Mouse (Mus musculus): ENCODE results near the gene Hnrnpf. TPM values are rescaled to one million over a fixed set of nuclear protein-coding genes. Genes with fewer than 3 reads are reported as not detected.

Hnrnpf gene
- polyA plus RNA-seq (2015; fragmentation: Nextera tagmentation; extraction: Ambion mirVana), result 528 and 599 TPM in 2 replicates

DNA sequence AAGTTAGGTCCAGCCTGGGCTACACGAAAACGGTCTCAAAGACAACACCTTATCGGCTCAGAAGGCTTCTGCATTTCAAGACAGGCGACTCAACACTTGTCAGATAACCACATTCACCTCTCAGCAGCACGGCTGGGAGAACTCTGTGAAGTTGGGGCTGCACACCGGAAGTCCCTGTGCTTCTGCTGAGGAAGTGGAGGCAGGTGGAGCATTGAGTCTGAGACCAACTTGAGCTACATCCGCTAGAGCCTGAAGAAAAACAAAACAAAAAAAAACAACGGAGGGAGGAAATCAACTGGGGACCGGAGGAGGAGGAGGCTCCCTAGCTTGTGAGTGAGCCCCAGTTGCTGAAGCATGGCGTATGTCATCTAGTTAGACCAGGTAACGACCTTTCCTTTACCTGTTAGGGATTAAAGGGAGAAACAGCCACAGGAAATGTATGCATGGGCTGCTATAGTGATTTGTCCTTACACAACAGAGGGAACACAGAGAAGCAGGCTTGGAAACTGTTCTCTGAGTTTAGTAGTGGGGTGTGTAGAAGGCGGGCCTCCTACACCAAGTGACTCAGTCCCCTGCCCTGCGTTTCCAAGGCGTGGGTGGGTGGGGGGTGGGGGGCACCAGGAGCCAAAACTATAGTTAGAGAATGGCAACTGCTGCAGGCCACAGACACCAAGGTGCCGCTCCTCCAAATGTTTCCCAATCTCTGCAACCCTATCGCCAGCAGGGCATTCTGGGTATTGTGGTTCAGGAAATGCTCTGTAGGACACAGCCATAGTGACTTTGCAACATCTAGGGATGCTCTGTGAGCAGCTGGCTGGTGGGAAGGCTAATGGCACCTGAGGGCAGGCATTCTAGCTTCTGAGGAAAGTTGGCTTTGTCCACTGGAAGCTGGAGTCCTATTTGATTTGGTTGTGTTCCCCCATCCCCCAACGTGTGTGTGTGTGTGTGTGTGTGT, at the start of gene Hnrnpf:
Gene Hnrnpf (plus strand): TSS at position 199 of the 955 bp plus-strand sequence.
- H3K9me3 ChIP-seq (replicated peaks; ENCODE audit: control insufficient read depth, low read length), result no peaks in the 10 kb centered on the region
- H3K27me3 ChIP-seq (ENCODE audit: control insufficient read depth, insufficient read depth, low read length), result no peaks in the 10 kb centered on the region
- peak within 1 kb of the TSS; percentile 36 for H3K4me2 ChIP-seq (ENCODE audit: low read depth, low read length)
- no peaks in the 10 kb centered on the region for H3K36me3 ChIP-seq (ENCODE audit: control insufficient read depth, insufficient read depth)
- peak within 1 kb of the TSS; percentile 20; the same call in 1 of the 2 replicates for H3K9ac ChIP-seq (ENCODE audit: low read length)
- H3K27ac ChIP-seq (ENCODE audit: low read length), result peak within 1 kb of the TSS; percentile 53
- ATAC-seq (replicated peaks; ENCODE audit: extremely low read depth, insufficient read depth, low FRiP score), result peak; percentile 49; the same call in 1 of the 2 replicates
- 61% methylated on average over 17 of the region's 17 CpGs for WGBS
- H3K4me3 ChIP-seq (ENCODE audit: low read length), result peak within 1 kb of the TSS; percentile 20; the same call in 1 of the 2 replicates
- peaks cover 3% of the 10 kb centered on the region for H3K4me1 ChIP-seq (ENCODE audit: control insufficient read depth, insufficient read depth, low read length)

DNA sequence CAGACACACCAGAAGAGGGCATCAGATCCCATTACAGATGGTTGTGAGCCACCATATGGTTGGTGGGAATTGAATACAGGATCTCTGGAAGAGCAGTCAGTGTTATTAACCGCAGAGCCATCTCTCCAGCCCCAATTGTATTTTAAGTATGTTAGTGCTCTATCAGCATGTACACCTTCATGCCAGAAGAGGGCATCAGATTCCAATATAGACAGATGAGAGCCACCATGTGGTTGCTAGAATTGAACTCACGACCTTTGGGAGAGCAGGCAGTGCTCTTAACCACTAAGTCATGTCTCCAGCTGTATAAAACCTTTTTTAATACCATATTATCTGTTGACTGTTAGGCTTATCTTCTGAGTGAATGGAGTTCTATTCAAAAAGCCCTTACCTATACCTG, 48.4 kb upstream of the Hnrnpf start:
- Histone ChIP-seq H3K4me1 (ENCODE audit: control insufficient read depth, insufficient read depth, low read length) (no peaks in the 10 kb centered on the region), H3K4me2 (ENCODE audit: low read depth, low read length) (no peak overlapping the region), H3K4me3 (ENCODE audit: low read length) (no peak overlapping the region), H3K9me3 (replicated peaks; ENCODE audit: control insufficient read depth, low read length) (no peaks in the 10 kb centered on the region), H3K27ac (ENCODE audit: low read length) (no peak overlapping the region), H3K27me3 (ENCODE audit: control insufficient read depth, insufficient read depth, low read length) (no peaks in the 10 kb centered on the region), H3K36me3 (ENCODE audit: control insufficient read depth, insufficient read depth) (peaks cover 9% of the 10 kb centered on the region), H3K9ac (ENCODE audit: low read length) (no peak overlapping the region)
- ATAC-seq (replicated peaks; ENCODE audit: extremely low read depth, insufficient read depth, low FRiP score), result no peak
- WGBS, result 49% methylated on average over 2 of the region's 2 CpGs

DNA sequence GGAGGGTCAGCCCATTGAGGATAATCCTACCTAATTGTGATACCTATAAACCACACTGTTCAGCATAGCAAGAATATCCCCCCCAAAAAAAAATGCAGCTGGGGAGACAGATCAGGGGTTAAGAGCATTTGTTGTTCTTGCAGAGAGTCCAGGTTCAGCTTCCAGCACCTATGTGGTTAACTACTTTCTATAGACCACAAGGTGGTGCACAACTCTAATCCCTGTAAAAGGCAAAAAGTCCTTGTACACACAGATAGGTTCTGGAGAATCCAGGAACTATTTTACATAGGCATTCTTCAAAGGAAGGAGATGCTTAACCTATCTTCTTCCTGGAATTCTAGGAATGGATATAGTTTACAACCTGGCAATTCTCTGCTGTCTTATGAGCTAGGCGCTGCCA, 42.1 kb upstream of the Hnrnpf start:
- WGBS, result 73% methylated on average over 1 of the region's 1 CpGs
- no peak overlapping the region for H3K9ac ChIP-seq (ENCODE audit: low read length)
- no peaks in the 10 kb centered on the region for H3K4me1 ChIP-seq (ENCODE audit: control insufficient read depth, insufficient read depth, low read length)
- H3K27ac ChIP-seq (ENCODE audit: low read length), result no peak overlapping the region
- no peak for ATAC-seq (replicated peaks; ENCODE audit: extremely low read depth, insufficient read depth, low FRiP score)
- no peak overlapping the region for H3K4me2 ChIP-seq (ENCODE audit: low read depth, low read length)
- no peaks in the 10 kb centered on the region for H3K27me3 ChIP-seq (ENCODE audit: control insufficient read depth, insufficient read depth, low read length)
- no peaks in the 10 kb centered on the region for H3K9me3 ChIP-seq (replicated peaks; ENCODE audit: control insufficient read depth, low read length)
- H3K4me3 ChIP-seq (ENCODE audit: low read length), result no peak overlapping the region
- H3K36me3 ChIP-seq (ENCODE audit: control insufficient read depth, insufficient read depth), result no peaks in the 10 kb centered on the region

DNA sequence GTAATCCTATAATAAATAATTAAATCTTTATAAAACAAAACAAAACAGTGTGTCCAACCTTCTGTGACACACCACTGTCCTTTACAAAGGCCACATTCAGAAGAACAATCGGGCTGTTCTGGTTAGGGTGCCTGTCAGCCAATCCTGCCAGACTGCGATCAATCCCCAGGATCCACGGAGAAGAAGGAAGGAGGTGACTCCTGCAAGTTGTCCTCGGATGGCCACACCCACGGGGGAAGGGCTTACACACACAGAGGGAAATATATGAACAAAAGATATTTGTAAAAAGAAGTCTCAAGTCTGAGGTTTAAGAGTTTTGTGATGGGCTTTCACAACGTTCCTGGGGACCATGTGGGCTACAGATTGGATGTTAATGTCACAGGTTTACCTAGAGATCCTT, 38.3 kb upstream of the Hnrnpf start, which contains the start of gene Zfp239:
Gene Zfp239 (plus strand): TSS at position 253 of the 400 bp plus-strand sequence.
- WGBS, result 66% methylated on average over 6 of the region's 6 CpGs
- Histone ChIP-seq H3K27ac (ENCODE audit: low read length) (no peak within 1 kb of the TSS), H3K36me3 (ENCODE audit: control insufficient read depth, insufficient read depth) (no peaks in the 10 kb centered on the region)

DNA sequence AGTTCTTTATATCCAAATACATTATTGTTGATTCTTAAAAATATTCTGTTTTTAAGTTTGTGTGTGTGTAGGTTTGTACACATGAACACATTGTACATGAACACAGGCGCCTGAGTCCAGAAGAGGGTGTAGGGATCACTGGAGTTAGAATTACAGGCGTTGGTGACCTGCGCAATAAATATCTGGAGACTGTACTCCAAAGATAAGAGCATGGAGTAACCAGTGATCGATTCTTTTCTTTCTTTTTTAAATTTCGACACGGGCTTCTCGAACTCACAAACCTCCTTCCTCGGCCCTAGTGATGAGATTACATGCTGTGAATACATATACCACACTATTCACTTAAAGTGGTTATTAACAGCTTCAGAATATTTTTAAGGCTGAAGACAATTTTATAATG, 37.7 kb upstream of the Hnrnpf start:
- WGBS, result 70% methylated on average over 8 of the region's 8 CpGs
- Histone ChIP-seq H3K4me3 (ENCODE audit: low read length) (peak overlapping the region; percentile 76), H3K9ac (ENCODE audit: low read length) (no peak overlapping the region)

More for the DNA sequence above, 38.3 kb upstream of the Hnrnpf start, which contains the start of gene Zfp239:
- Histone ChIP-seq H3K9me3 (replicated peaks; ENCODE audit: control insufficient read depth, low read length) (no peaks in the 10 kb centered on the region), H3K4me2 (ENCODE audit: low read depth, low read length) (peak within 1 kb of the TSS; percentile 96), H3K4me3 (ENCODE audit: low read length) (peak within 1 kb of the TSS; percentile 76), H3K27me3 (ENCODE audit: control insufficient read depth, insufficient read depth, low read length) (no peaks in the 10 kb centered on the region), H3K4me1 (ENCODE audit: control insufficient read depth, insufficient read depth, low read length) (no peaks in the 10 kb centered on the region), H3K9ac (ENCODE audit: low read length) (peak within 1 kb of the TSS; percentile 71)
- no peak for ATAC-seq (replicated peaks; ENCODE audit: extremely low read depth, insufficient read depth, low FRiP score)

DNA sequence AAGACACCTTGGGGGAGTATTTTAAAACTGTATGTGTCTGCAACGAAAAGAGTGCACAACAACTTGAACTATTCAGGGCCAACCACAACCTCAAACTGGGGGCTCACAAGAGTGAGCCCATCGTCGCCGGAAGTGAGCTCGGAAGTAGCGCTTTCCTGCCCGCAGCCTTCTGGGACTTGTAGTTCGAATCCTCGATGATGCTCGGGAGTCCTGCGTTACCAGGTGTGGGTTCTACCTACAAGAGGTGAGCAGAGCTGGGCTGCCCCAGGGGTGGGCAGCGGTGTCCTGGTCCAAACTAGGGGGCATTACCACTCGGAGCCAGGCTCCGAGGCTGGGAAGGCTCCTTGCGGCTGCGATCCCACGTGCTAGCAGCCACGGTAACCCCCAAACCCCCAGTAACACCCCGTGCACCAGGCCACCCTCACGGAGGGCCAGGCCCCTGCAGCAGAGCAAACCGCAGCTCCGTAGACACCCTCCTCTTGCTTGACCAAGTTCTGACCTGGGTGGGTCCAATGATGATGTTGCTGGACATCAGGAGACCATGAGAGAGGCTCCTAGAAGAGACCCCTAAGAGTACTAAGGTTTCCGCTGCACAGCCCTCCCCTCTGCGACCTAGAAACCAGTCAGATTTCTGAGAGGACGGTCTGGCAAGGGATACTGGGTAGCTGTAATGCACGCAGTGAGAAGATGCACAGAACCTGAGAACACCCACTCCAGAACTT, 37.1 kb upstream of the Hnrnpf start:
- H3K4me1 ChIP-seq (ENCODE audit: control insufficient read depth, insufficient read depth, low read length), result no peaks in the 10 kb centered on the region
- peak overlapping the region; percentile 71 for H3K9ac ChIP-seq (ENCODE audit: low read length)
- H3K9me3 ChIP-seq (replicated peaks; ENCODE audit: control insufficient read depth, low read length), result no peaks in the 10 kb centered on the region
- no peaks in the 10 kb centered on the region for H3K27me3 ChIP-seq (ENCODE audit: control insufficient read depth, insufficient read depth, low read length)
- no peak overlapping the region for H3K27ac ChIP-seq (ENCODE audit: low read length)
- H3K4me3 ChIP-seq (ENCODE audit: low read length), result peak overlapping the region; percentile 76
- 3% methylated on average over 26 of the region's 26 CpGs for WGBS
- H3K4me2 ChIP-seq (ENCODE audit: low read depth, low read length), result peak overlapping the region; percentile 96
- ATAC-seq (replicated peaks; ENCODE audit: extremely low read depth, insufficient read depth, low FRiP score), result peak; percentile 81
- H3K36me3 ChIP-seq (ENCODE audit: control insufficient read depth, insufficient read depth), result no peaks in the 10 kb centered on the region

More for the DNA sequence above, 37.7 kb upstream of the Hnrnpf start:
- H3K4me1 ChIP-seq (ENCODE audit: control insufficient read depth, insufficient read depth, low read length), result no peaks in the 10 kb centered on the region
- H3K27ac ChIP-seq (ENCODE audit: low read length), result no peak overlapping the region
- H3K36me3 ChIP-seq (ENCODE audit: control insufficient read depth, insufficient read depth), result no peaks in the 10 kb centered on the region
- no peaks in the 10 kb centered on the region for H3K9me3 ChIP-seq (replicated peaks; ENCODE audit: control insufficient read depth, low read length)
- no peak for ATAC-seq (replicated peaks; ENCODE audit: extremely low read depth, insufficient read depth, low FRiP score)
- peak overlapping the region; percentile 96 for H3K4me2 ChIP-seq (ENCODE audit: low read depth, low read length)
- no peaks in the 10 kb centered on the region for H3K27me3 ChIP-seq (ENCODE audit: control insufficient read depth, insufficient read depth, low read length)

DNA sequence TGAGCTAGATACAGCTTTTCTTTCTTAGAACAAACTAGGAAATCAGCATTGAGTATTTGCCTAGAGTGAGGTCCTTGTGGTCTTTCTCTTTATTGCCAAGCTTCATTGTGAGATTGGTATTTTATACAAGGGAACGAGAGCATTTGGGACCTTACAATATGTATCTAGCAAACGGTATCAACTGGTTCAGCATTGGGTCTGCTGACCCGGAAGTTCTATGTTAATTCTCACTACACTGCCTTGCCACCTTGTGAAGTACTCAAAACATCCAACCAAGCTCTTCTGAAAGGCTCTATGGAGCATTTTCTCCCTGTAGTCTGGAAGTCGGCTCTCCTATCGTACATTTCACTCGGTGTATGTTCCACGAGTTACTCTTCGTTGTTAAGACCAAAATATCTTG, 36.4 kb upstream of the Hnrnpf start:
- Histone ChIP-seq H3K4me3 (ENCODE audit: low read length) (no peak overlapping the region; the same call in 1 of the 2 replicates), H3K4me1 (ENCODE audit: control insufficient read depth, insufficient read depth, low read length) (no peaks in the 10 kb centered on the region)
- WGBS, result 90% methylated on average over 8 of the region's 8 CpGs

DNA sequence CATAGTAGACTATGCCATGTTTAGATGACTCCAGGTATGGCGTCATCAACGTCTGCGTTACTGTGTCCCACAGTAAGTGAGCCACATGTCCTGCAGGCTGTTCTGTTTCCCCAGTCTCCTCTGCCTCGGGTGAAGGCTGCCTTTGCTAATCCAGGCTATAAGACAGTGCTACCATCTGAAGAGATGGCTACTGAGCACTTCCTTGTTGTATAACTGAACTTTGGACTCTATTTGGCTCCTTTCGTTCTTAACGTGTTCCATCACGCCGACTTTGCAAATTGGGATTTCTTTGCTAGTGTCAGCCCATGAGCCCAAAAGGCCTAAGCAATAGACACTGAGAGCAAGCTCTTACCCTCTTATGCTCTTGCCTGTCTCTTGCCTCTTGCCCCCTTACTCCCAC, 31.9 kb upstream of the Hnrnpf start:
- Histone ChIP-seq H3K9me3 (replicated peaks; ENCODE audit: control insufficient read depth, low read length) (no peaks in the 10 kb centered on the region), H3K36me3 (ENCODE audit: control insufficient read depth, insufficient read depth) (no peaks in the 10 kb centered on the region), H3K27ac (ENCODE audit: low read length) (no peak overlapping the region), H3K4me3 (ENCODE audit: low read length) (no peak overlapping the region), H3K4me2 (ENCODE audit: low read depth, low read length) (no peak overlapping the region), H3K9ac (ENCODE audit: low read length) (no peak overlapping the region), H3K4me1 (ENCODE audit: control insufficient read depth, insufficient read depth, low read length) (no peaks in the 10 kb centered on the region), H3K27me3 (ENCODE audit: control insufficient read depth, insufficient read depth, low read length) (no peaks in the 10 kb centered on the region)
- no peak for ATAC-seq (replicated peaks; ENCODE audit: extremely low read depth, insufficient read depth, low FRiP score)
- WGBS, result 84% methylated on average over 8 of the region's 8 CpGs

More for the DNA sequence above, 36.4 kb upstream of the Hnrnpf start:
- Histone ChIP-seq H3K27me3 (ENCODE audit: control insufficient read depth, insufficient read depth, low read length) (no peaks in the 10 kb centered on the region), H3K9me3 (replicated peaks; ENCODE audit: control insufficient read depth, low read length) (no peaks in the 10 kb centered on the region), H3K27ac (ENCODE audit: low read length) (no peak overlapping the region), H3K4me2 (ENCODE audit: low read depth, low read length) (peak overlapping the region; percentile 96), H3K36me3 (ENCODE audit: control insufficient read depth, insufficient read depth) (no peaks in the 10 kb centered on the region), H3K9ac (ENCODE audit: low read length) (no peak overlapping the region)
- ATAC-seq (replicated peaks; ENCODE audit: extremely low read depth, insufficient read depth, low FRiP score), result no peak
